Mouse (Mus musculus): Measurements from ENCODE around the gene Nrp1. TPM values are rescaled to one million over a fixed set of nuclear protein-coding genes. Genes with fewer than 3 reads are reported as not detected.

The Nrp1 gene
- polyA plus RNA-seq, 1 experiment from 2014 or later, result 101 TPM

GRCm38 (mm10) chr8:128464056-128464623, 105.7 kb downstream of the Nrp1 start:
- no peaks in the 10 kb centered on the region for H3K9me3 ChIP-seq (ENCODE audit: control insufficient read depth, low read length)
- H3K4me3 ChIP-seq (ENCODE audit: low read depth, low read length), result no peak overlapping the region
- H3K27ac ChIP-seq (ENCODE audit: low read depth, low read length), result no peak overlapping the region
- WGBS, result 87% methylated on average over 4 of the region's 4 CpGs
- peaks cover 10% of the 10 kb centered on the region for H3K36me3 ChIP-seq (ENCODE audit: control insufficient read depth, insufficient read depth, low read length)
- H3K4me2 ChIP-seq (ENCODE audit: low read depth, low read length), result no peak overlapping the region
- H3K9ac ChIP-seq (replicated peaks; ENCODE audit: low read depth, low read length), result no peak overlapping the region
- no peaks in the 10 kb centered on the region for H3K4me1 ChIP-seq (ENCODE audit: control insufficient read depth, insufficient read depth, low read length)
- no peaks in the 10 kb centered on the region for H3K27me3 ChIP-seq (ENCODE audit: control insufficient read depth, insufficient read depth, low read length)
- ATAC-seq (ENCODE audit: low read depth), result no peak

GRCm38 (mm10) chr8:128465553-128465952, 107.1 kb downstream of the Nrp1 start:
- Histone ChIP-seq H3K36me3 (ENCODE audit: control insufficient read depth, insufficient read depth, low read length) (peaks cover 10% of the 10 kb centered on the region), H3K4me3 (ENCODE audit: low read depth, low read length) (no peak overlapping the region), H3K9me3 (ENCODE audit: control insufficient read depth, low read length) (no peaks in the 10 kb centered on the region), H3K4me1 (ENCODE audit: control insufficient read depth, insufficient read depth, low read length) (no peaks in the 10 kb centered on the region), H3K4me2 (ENCODE audit: low read depth, low read length) (no peak overlapping the region), H3K27me3 (ENCODE audit: control insufficient read depth, insufficient read depth, low read length) (no peaks in the 10 kb centered on the region), H3K9ac (replicated peaks; ENCODE audit: low read depth, low read length) (no peak overlapping the region), H3K27ac (ENCODE audit: low read depth, low read length) (no peak overlapping the region)
- WGBS, result 89% methylated on average over 2 of the region's 2 CpGs
- no peak for ATAC-seq (ENCODE audit: low read depth)

- no peak overlapping the region for H3K4me2 ChIP-seq (ENCODE audit: low read depth, low read length)
- H3K27me3 ChIP-seq (ENCODE audit: control insufficient read depth, insufficient read depth, low read length), result no peaks in the 10 kb centered on the region
- WGBS, result 73% methylated on average over 4 of the region's 4 CpGs
- peaks cover 4% of the 10 kb centered on the region; the same call in 1 of the 2 replicates for H3K36me3 ChIP-seq (ENCODE audit: control insufficient read depth, insufficient read depth, low read length)
- H3K4me1 ChIP-seq (ENCODE audit: control insufficient read depth, insufficient read depth, low read length), result no peaks in the 10 kb centered on the region
- H3K4me3 ChIP-seq (ENCODE audit: low read depth, low read length), result no peak overlapping the region
- no peak overlapping the region for H3K27ac ChIP-seq (ENCODE audit: low read depth, low read length)
- H3K9me3 ChIP-seq (ENCODE audit: control insufficient read depth, low read length), result no peaks in the 10 kb centered on the region
- ATAC-seq (ENCODE audit: low read depth), result no peak
- H3K9ac ChIP-seq (replicated peaks; ENCODE audit: low read depth, low read length), result no peak overlapping the region
Observed at GRCm38 (mm10) chr8:128466681-128467430, 108.5 kb downstream of the Nrp1 start.

- no peak overlapping the region for H3K4me2 ChIP-seq (ENCODE audit: low read depth, low read length)
- H3K4me3 ChIP-seq (ENCODE audit: low read depth, low read length), result no peak overlapping the region
- no peak for ATAC-seq (ENCODE audit: low read depth)
- no peak overlapping the region for H3K9ac ChIP-seq (replicated peaks; ENCODE audit: low read depth, low read length)
- no peaks in the 10 kb centered on the region for H3K9me3 ChIP-seq (ENCODE audit: control insufficient read depth, low read length)
- 74% methylated on average over 2 of the region's 2 CpGs for WGBS
- peaks cover 4% of the 10 kb centered on the region; the same call in 1 of the 2 replicates for H3K36me3 ChIP-seq (ENCODE audit: control insufficient read depth, insufficient read depth, low read length)
- H3K4me1 ChIP-seq (ENCODE audit: control insufficient read depth, insufficient read depth, low read length), result no peaks in the 10 kb centered on the region
- H3K27ac ChIP-seq (ENCODE audit: low read depth, low read length), result no peak overlapping the region
- no peaks in the 10 kb centered on the region for H3K27me3 ChIP-seq (ENCODE audit: control insufficient read depth, insufficient read depth, low read length)
Observed at GRCm38 (mm10) chr8:128470097-128470496, 111.7 kb downstream of the Nrp1 start.

- H3K9me3 ChIP-seq (ENCODE audit: control insufficient read depth, low read length), result no peaks in the 10 kb centered on the region
- WGBS, result 89% methylated on average over 2 of the region's 2 CpGs
- H3K27me3 ChIP-seq (ENCODE audit: control insufficient read depth, insufficient read depth, low read length), result no peaks in the 10 kb centered on the region
- H3K27ac ChIP-seq (ENCODE audit: low read depth, low read length), result no peak overlapping the region
- no peak overlapping the region for H3K9ac ChIP-seq (replicated peaks; ENCODE audit: low read depth, low read length)
- no peak overlapping the region for H3K4me2 ChIP-seq (ENCODE audit: low read depth, low read length)
- no peaks in the 10 kb centered on the region for H3K4me1 ChIP-seq (ENCODE audit: control insufficient read depth, insufficient read depth, low read length)
- peaks cover 4% of the 10 kb centered on the region; the same call in 1 of the 2 replicates for H3K36me3 ChIP-seq (ENCODE audit: control insufficient read depth, insufficient read depth, low read length)
- ATAC-seq (ENCODE audit: low read depth), result no peak
- no peak overlapping the region for H3K4me3 ChIP-seq (ENCODE audit: low read depth, low read length)
Observed at GRCm38 (mm10) chr8:128471186-128471585, 112.8 kb downstream of the Nrp1 start.

- H3K36me3 ChIP-seq (ENCODE audit: control insufficient read depth, insufficient read depth, low read length), result peaks cover 5% of the 10 kb centered on the region; the same call in 1 of the 2 replicates
- H3K4me2 ChIP-seq (ENCODE audit: low read depth, low read length), result no peak overlapping the region
- no peaks in the 10 kb centered on the region for H3K4me1 ChIP-seq (ENCODE audit: control insufficient read depth, insufficient read depth, low read length)
- no peak overlapping the region for H3K4me3 ChIP-seq (ENCODE audit: low read depth, low read length)
- H3K27ac ChIP-seq (ENCODE audit: low read depth, low read length), result no peak overlapping the region
- ATAC-seq (ENCODE audit: low read depth), result no peak
- H3K27me3 ChIP-seq (ENCODE audit: control insufficient read depth, insufficient read depth, low read length), result no peaks in the 10 kb centered on the region
- H3K9me3 ChIP-seq (ENCODE audit: control insufficient read depth, low read length), result no peaks in the 10 kb centered on the region
- no peak overlapping the region for H3K9ac ChIP-seq (replicated peaks; ENCODE audit: low read depth, low read length)
- 89% methylated on average over 2 of the region's 2 CpGs for WGBS
Observed at GRCm38 (mm10) chr8:128472871-128473270, 114.5 kb downstream of the Nrp1 start.

- Histone ChIP-seq H3K27ac (ENCODE audit: low read depth, low read length) (no peak overlapping the region), H3K4me1 (ENCODE audit: control insufficient read depth, insufficient read depth, low read length) (no peaks in the 10 kb centered on the region), H3K9ac (replicated peaks; ENCODE audit: low read depth, low read length) (no peak overlapping the region), H3K9me3 (ENCODE audit: control insufficient read depth, low read length) (no peaks in the 10 kb centered on the region), H3K36me3 (ENCODE audit: control insufficient read depth, insufficient read depth, low read length) (peaks cover 8% of the 10 kb centered on the region; the same call in 1 of the 2 replicates), H3K4me3 (ENCODE audit: low read depth, low read length) (no peak overlapping the region), H3K27me3 (ENCODE audit: control insufficient read depth, insufficient read depth, low read length) (no peaks in the 10 kb centered on the region), H3K4me2 (ENCODE audit: low read depth, low read length) (no peak overlapping the region)
- no peak for ATAC-seq (ENCODE audit: low read depth)
- WGBS, result 78% methylated on average over 5 of the region's 5 CpGs
Observed at GRCm38 (mm10) chr8:128473456-128474239, 115.2 kb downstream of the Nrp1 start.

GRCm38 (mm10) chr8:128474614-128475013, 116.2 kb downstream of the Nrp1 start:
- no peaks in the 10 kb centered on the region for H3K27me3 ChIP-seq (ENCODE audit: control insufficient read depth, insufficient read depth, low read length)
- H3K4me1 ChIP-seq (ENCODE audit: control insufficient read depth, insufficient read depth, low read length), result no peaks in the 10 kb centered on the region
- no peak overlapping the region for H3K4me2 ChIP-seq (ENCODE audit: low read depth, low read length)
- WGBS, result 56% methylated on average over 2 of the region's 2 CpGs
- H3K4me3 ChIP-seq (ENCODE audit: low read depth, low read length), result no peak overlapping the region
- no peak overlapping the region for H3K9ac ChIP-seq (replicated peaks; ENCODE audit: low read depth, low read length)
- H3K36me3 ChIP-seq (ENCODE audit: control insufficient read depth, insufficient read depth, low read length), result peaks cover 4% of the 10 kb centered on the region; the same call in 1 of the 2 replicates
- H3K9me3 ChIP-seq (ENCODE audit: control insufficient read depth, low read length), result no peaks in the 10 kb centered on the region
- H3K27ac ChIP-seq (ENCODE audit: low read depth, low read length), result no peak overlapping the region
- no peak for ATAC-seq (ENCODE audit: low read depth)

- no peak overlapping the region for H3K4me2 ChIP-seq (ENCODE audit: low read depth, low read length)
- H3K9ac ChIP-seq (replicated peaks; ENCODE audit: low read depth, low read length), result no peak overlapping the region
- no peaks in the 10 kb centered on the region for H3K27me3 ChIP-seq (ENCODE audit: control insufficient read depth, insufficient read depth, low read length)
- no peak overlapping the region for H3K27ac ChIP-seq (ENCODE audit: low read depth, low read length)
- no peaks in the 10 kb centered on the region for H3K9me3 ChIP-seq (ENCODE audit: control insufficient read depth, low read length)
- no peak overlapping the region for H3K4me3 ChIP-seq (ENCODE audit: low read depth, low read length)
- peaks cover 4% of the 10 kb centered on the region; the same call in 1 of the 2 replicates for H3K36me3 ChIP-seq (ENCODE audit: control insufficient read depth, insufficient read depth, low read length)
- ATAC-seq (ENCODE audit: low read depth), result no peak
- H3K4me1 ChIP-seq (ENCODE audit: control insufficient read depth, insufficient read depth, low read length), result no peaks in the 10 kb centered on the region
- WGBS, result 59% methylated on average over 1 of the region's 1 CpGs
Observed at GRCm38 (mm10) chr8:128476206-128476605, 117.8 kb downstream of the Nrp1 start.

Measured in neural tube, embryonic 14.5 days (tissue).